Mouse (Mus musculus): ENCODE results near the gene R3hdm4. TPM values are rescaled to one million over a fixed set of nuclear protein-coding genes. Genes with fewer than 3 reads are reported as not detected.
A peak's percentile ranks its signal among the peaks of the same experiment; 100 is the strongest.

The R3hdm4 gene
- polyA plus RNA-seq, 1 experiment from 2014 or later = 104 TPM

DNA sequence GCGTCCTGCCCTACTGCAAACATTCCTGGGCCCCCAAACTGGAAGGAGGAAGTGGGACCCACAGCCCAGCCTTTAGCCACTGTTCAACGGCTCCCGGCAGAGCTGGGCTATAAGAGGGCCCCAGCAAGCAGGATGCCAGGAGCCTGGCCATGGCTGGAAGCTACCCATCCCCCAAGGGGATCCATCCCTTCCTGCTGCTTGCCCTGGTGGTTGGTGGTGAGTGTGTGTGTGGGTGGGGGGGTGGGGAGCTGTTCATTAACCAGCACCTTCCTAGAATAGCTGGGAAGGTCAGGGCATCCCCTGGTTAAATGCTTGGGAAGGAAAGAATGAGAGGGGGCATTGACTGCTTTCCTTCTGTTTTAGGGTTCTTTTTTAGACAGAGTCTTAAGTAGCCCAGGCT is 41.5 kb downstream of the R3hdm4 start:
- Histone ChIP-seq H3K4me2 (no peak overlapping the region), H3K9ac (ENCODE audit: low read depth, low read length) (no peak overlapping the region), H3K4me1 (replicated peaks; ENCODE audit: control insufficient read depth, insufficient read depth, low read length) (peaks cover 42% of the 10 kb centered on the region), H3K27me3 (replicated peaks; ENCODE audit: control insufficient read depth, insufficient read depth, low read length) (peaks cover 8% of the 10 kb centered on the region), H3K36me3 (ENCODE audit: control insufficient read depth, insufficient read depth, low read length) (no peaks in the 10 kb centered on the region), H3K4me3 (ENCODE audit: low read depth, low read length) (no peak overlapping the region), H3K9me3 (ENCODE audit: control insufficient read depth, low read length) (no peaks in the 10 kb centered on the region), H3K27ac (ENCODE audit: low read depth, low read length) (no peak overlapping the region)
- WGBS = 25% methylated on average over 3 of the region's 3 CpGs
- DNase-seq (ENCODE audit: low spot score) (no peak), ATAC-seq (replicated peaks; ENCODE audit: low FRiP score) (no peak)

DNA sequence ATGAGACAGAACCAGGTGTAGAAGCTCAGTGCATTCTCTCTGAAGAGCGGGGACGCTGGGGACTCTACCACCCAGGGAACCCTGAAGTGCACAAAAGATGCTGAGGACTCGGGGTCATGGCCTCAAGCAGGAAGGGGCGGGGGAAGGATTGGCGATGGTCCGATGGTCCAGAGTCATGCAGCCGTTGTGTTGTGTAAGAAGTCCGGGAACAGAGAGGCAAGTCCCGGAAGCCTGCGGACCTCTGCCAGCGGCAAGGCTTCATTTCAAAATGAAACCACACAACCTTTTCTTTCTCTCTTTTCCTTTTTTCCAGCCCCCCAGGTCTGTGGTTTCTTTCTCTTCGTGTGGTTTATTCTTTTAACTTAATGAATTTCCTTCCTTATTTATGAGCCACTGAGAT is 43.3 kb downstream of the R3hdm4 start:
- Histone ChIP-seq H3K36me3 (ENCODE audit: control insufficient read depth, insufficient read depth, low read length) (no peaks in the 10 kb centered on the region), H3K27me3 (replicated peaks; ENCODE audit: control insufficient read depth, insufficient read depth, low read length) (peaks cover 12% of the 10 kb centered on the region), H3K4me2 (peak overlapping the region; percentile 41), H3K4me3 (ENCODE audit: low read depth, low read length) (no peak overlapping the region), H3K27ac (ENCODE audit: low read depth, low read length) (peak overlapping the region; percentile 59), H3K9me3 (ENCODE audit: control insufficient read depth, low read length) (no peaks in the 10 kb centered on the region), H3K9ac (ENCODE audit: low read depth, low read length) (peak overlapping the region; percentile 7; the same call in 1 of the 2 replicates), H3K4me1 (replicated peaks; ENCODE audit: control insufficient read depth, insufficient read depth, low read length) (peaks cover 42% of the 10 kb centered on the region)
- no peak for ATAC-seq (replicated peaks; ENCODE audit: low FRiP score)
- WGBS = 32% methylated on average over 12 of the region's 12 CpGs
- DNase-seq (ENCODE audit: low spot score) = no peak

- ATAC-seq (replicated peaks; ENCODE audit: low FRiP score) (no peak), DNase-seq (ENCODE audit: low spot score) (no peak)
- H3K4me1 ChIP-seq (replicated peaks; ENCODE audit: control insufficient read depth, insufficient read depth, low read length) = peaks cover 36% of the 10 kb centered on the region
- no peaks in the 10 kb centered on the region for H3K36me3 ChIP-seq (ENCODE audit: control insufficient read depth, insufficient read depth, low read length)
- H3K4me3 ChIP-seq (ENCODE audit: low read depth, low read length) = no peak overlapping the region
- H3K27ac ChIP-seq (ENCODE audit: low read depth, low read length) = no peak overlapping the region
- H3K9ac ChIP-seq (ENCODE audit: low read depth, low read length) = no peak overlapping the region
- no peaks in the 10 kb centered on the region for H3K9me3 ChIP-seq (ENCODE audit: control insufficient read depth, low read length)
- WGBS = 36% methylated on average over 1 of the region's 1 CpGs
- peaks cover 11% of the 10 kb centered on the region for H3K27me3 ChIP-seq (replicated peaks; ENCODE audit: control insufficient read depth, insufficient read depth, low read length)
- peak overlapping the region; percentile 41 for H3K4me2 ChIP-seq
Measured at GRCm38 (mm10) chr10:79877174-79877573, 43.8 kb downstream of the R3hdm4 start.

- Histone ChIP-seq H3K27me3 (replicated peaks; ENCODE audit: control insufficient read depth, insufficient read depth, low read length) (peaks cover 11% of the 10 kb centered on the region), H3K9me3 (ENCODE audit: control insufficient read depth, low read length) (no peaks in the 10 kb centered on the region), H3K4me2 (peak within 1 kb of the TSS; percentile 75), H3K4me3 (ENCODE audit: low read depth, low read length) (peak within 1 kb of the TSS; percentile 53), H3K27ac (ENCODE audit: low read depth, low read length) (peak within 1 kb of the TSS; percentile 32), H3K4me1 (replicated peaks; ENCODE audit: control insufficient read depth, insufficient read depth, low read length) (peaks cover 16% of the 10 kb centered on the region), H3K9ac (ENCODE audit: low read depth, low read length) (peak within 1 kb of the TSS; percentile 58), H3K36me3 (ENCODE audit: control insufficient read depth, insufficient read depth, low read length) (no peaks in the 10 kb centered on the region)
- DNase-seq (ENCODE audit: low spot score) (peak; percentile 66), ATAC-seq (replicated peaks; ENCODE audit: low FRiP score) (peak; percentile 46; the same call in 1 of the 2 replicates)
- WGBS = 2% methylated on average over 57 of the region's 57 CpGs
Measured at GRCm38 (mm10) chr10:79874290-79874862, 46.6 kb downstream of the R3hdm4 start, which contains the start of the genes Prtn3 and Plppr3. Gene Prtn3, plus strand, starts transcription at chr10:79874476. Gene Plppr3, minus strand, starts transcription at chr10:79874634.

GRCm38 (mm10) chr10:79873715-79874289 is 47.2 kb downstream of the R3hdm4 start:
- WGBS = 4% methylated on average over 22 of the region's 26 CpGs
- H3K27ac ChIP-seq (ENCODE audit: low read depth, low read length) = peak overlapping the region; percentile 2; the same call in 1 of the 2 replicates

DNA sequence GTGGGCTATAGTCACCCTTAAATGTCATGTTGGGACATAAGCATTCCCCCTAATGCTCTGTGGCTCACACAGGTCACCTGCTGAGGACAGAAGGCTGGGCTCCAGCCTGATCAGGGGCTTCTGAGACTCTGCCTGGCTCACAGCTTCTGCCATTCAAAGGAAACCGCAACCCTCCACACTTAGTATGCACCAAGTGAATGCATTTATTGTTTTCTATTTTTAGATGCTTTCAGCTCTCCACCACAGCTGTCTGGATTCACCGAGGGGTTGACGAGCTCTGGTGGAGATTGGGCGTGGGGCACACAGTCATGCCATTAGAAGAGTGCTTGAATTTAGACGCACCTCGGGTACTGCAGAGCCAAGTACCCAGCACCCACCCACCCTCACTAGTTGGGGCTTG is 47.7 kb downstream of the R3hdm4 start:
- Histone ChIP-seq H3K4me2 (peak overlapping the region; percentile 75), H3K4me1 (replicated peaks; ENCODE audit: control insufficient read depth, insufficient read depth, low read length) (peaks cover 16% of the 10 kb centered on the region), H3K27ac (ENCODE audit: low read depth, low read length) (no peak overlapping the region), H3K9me3 (ENCODE audit: control insufficient read depth, low read length) (no peaks in the 10 kb centered on the region), H3K27me3 (replicated peaks; ENCODE audit: control insufficient read depth, insufficient read depth, low read length) (peaks cover 11% of the 10 kb centered on the region), H3K9ac (ENCODE audit: low read depth, low read length) (no peak overlapping the region), H3K36me3 (ENCODE audit: control insufficient read depth, insufficient read depth, low read length) (no peaks in the 10 kb centered on the region), H3K4me3 (ENCODE audit: low read depth, low read length) (peak overlapping the region; percentile 53)
- no peak for ATAC-seq (replicated peaks; ENCODE audit: low FRiP score)
- WGBS = 12% methylated on average over 6 of the region's 6 CpGs
- no peak for DNase-seq (ENCODE audit: low spot score)

More at GRCm38 (mm10) chr10:79873715-79874289, 47.2 kb downstream of the R3hdm4 start:
- Histone ChIP-seq H3K4me1 (replicated peaks; ENCODE audit: control insufficient read depth, insufficient read depth, low read length) (peaks cover 16% of the 10 kb centered on the region), H3K9ac (ENCODE audit: low read depth, low read length) (peak overlapping the region; percentile 58), H3K9me3 (ENCODE audit: control insufficient read depth, low read length) (no peaks in the 10 kb centered on the region), H3K4me3 (ENCODE audit: low read depth, low read length) (peak overlapping the region; percentile 53), H3K36me3 (ENCODE audit: control insufficient read depth, insufficient read depth, low read length) (no peaks in the 10 kb centered on the region), H3K4me2 (peak overlapping the region; percentile 75), H3K27me3 (replicated peaks; ENCODE audit: control insufficient read depth, insufficient read depth, low read length) (peaks cover 11% of the 10 kb centered on the region)
- peak; percentile 34 for DNase-seq (ENCODE audit: low spot score)
- ATAC-seq (replicated peaks; ENCODE audit: low FRiP score) = peak; percentile 10; the same call in 1 of the 2 replicates

DNA sequence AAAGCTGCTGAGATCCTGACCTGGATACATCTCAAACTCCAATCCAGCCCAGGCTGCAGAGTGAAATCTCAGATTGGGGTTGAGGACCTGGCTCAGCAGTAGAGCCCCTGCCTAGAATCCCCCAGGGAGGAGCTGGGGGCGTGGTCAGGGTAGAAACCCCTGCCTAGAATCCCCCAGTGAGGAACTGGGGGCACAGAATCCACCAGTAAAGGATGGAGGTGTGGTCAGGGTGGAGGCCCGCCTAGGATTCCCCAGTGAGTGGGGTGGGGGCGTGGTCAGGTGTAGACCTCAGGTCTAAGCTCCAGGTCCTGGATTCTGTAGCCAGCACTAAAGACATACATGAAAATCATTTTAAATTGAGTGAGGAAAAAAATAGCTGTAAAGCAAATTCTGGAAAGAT is 48.1 kb downstream of the R3hdm4 start:
- WGBS = 37% methylated on average over 3 of the region's 3 CpGs
- H3K4me3 ChIP-seq (ENCODE audit: low read depth, low read length) = peak overlapping the region; percentile 0; the same call in 1 of the 2 replicates
- no peak for DNase-seq (ENCODE audit: low spot score)
- H3K9ac ChIP-seq (ENCODE audit: low read depth, low read length) = no peak overlapping the region
- peaks cover 11% of the 10 kb centered on the region for H3K27me3 ChIP-seq (replicated peaks; ENCODE audit: control insufficient read depth, insufficient read depth, low read length)
- no peaks in the 10 kb centered on the region for H3K36me3 ChIP-seq (ENCODE audit: control insufficient read depth, insufficient read depth, low read length)
- no peak overlapping the region for H3K27ac ChIP-seq (ENCODE audit: low read depth, low read length)
- H3K4me1 ChIP-seq (replicated peaks; ENCODE audit: control insufficient read depth, insufficient read depth, low read length) = peaks cover 16% of the 10 kb centered on the region
- ATAC-seq (replicated peaks; ENCODE audit: low FRiP score) = no peak
- no peaks in the 10 kb centered on the region for H3K9me3 ChIP-seq (ENCODE audit: control insufficient read depth, low read length)
- peak overlapping the region; percentile 75 for H3K4me2 ChIP-seq

DNA sequence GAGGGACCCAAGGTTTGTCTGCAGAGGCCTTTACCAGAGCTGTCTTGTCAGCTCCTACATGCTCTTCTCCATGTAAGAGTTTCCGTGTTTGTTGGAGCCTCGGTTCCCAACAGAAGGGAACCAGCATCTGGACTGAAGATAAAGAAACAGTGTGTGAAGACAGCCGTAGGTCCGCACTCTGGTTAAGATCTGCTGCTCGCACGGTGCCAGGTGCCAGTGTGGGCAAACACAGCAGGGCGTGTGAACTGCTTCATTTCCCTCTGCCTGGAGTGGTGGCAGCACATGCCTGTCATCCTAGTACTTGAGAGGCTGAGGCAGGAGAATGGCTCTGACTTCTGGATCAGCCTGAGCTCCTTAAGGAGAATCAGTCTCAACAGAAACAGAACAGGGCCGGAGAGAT is 49.2 kb downstream of the R3hdm4 start:
- peaks cover 11% of the 10 kb centered on the region for H3K27me3 ChIP-seq (replicated peaks; ENCODE audit: control insufficient read depth, insufficient read depth, low read length)
- WGBS = 87% methylated on average over 8 of the region's 8 CpGs
- no peak for ATAC-seq (replicated peaks; ENCODE audit: low FRiP score)

GRCm38 (mm10) chr10:79866601-79867000 is 54.4 kb downstream of the R3hdm4 start:
- Histone ChIP-seq H3K9ac (ENCODE audit: low read depth, low read length) (no peak overlapping the region), H3K4me1 (replicated peaks; ENCODE audit: control insufficient read depth, insufficient read depth, low read length) (no peaks in the 10 kb centered on the region; the same call in 1 of the 2 replicates), H3K27me3 (replicated peaks; ENCODE audit: control insufficient read depth, insufficient read depth, low read length) (no peaks in the 10 kb centered on the region), H3K27ac (ENCODE audit: low read depth, low read length) (no peak overlapping the region), H3K4me2 (no peak overlapping the region), H3K9me3 (ENCODE audit: control insufficient read depth, low read length) (no peaks in the 10 kb centered on the region), H3K36me3 (ENCODE audit: control insufficient read depth, insufficient read depth, low read length) (peaks cover 22% of the 10 kb centered on the region), H3K4me3 (ENCODE audit: low read depth, low read length) (no peak overlapping the region)
- ATAC-seq (replicated peaks; ENCODE audit: low FRiP score) = no peak
- WGBS = 81% methylated on average over 11 of the region's 11 CpGs
- DNase-seq (ENCODE audit: low spot score) = no peak

More for the DNA sequence above, 49.2 kb downstream of the R3hdm4 start:
- no peaks in the 10 kb centered on the region for H3K9me3 ChIP-seq (ENCODE audit: control insufficient read depth, low read length)
- DNase-seq (ENCODE audit: low spot score) = no peak
- no peaks in the 10 kb centered on the region for H3K36me3 ChIP-seq (ENCODE audit: control insufficient read depth, insufficient read depth, low read length)
- no peak overlapping the region for H3K4me3 ChIP-seq (ENCODE audit: low read depth, low read length)
- H3K4me1 ChIP-seq (replicated peaks; ENCODE audit: control insufficient read depth, insufficient read depth, low read length) = peaks cover 9% of the 10 kb centered on the region
- no peak overlapping the region for H3K4me2 ChIP-seq
- no peak overlapping the region for H3K9ac ChIP-seq (ENCODE audit: low read depth, low read length)
- H3K27ac ChIP-seq (ENCODE audit: low read depth, low read length) = no peak overlapping the region
